Mouse (Mus musculus): ENCODE measurements around the gene Adgrl2.

- TF ChIP-seq POLR2A (IDR thresholded peaks at IDR 0.05; ENCODE audit: borderline replicate concordance, control insufficient read depth, low read depth, low read length) (no peak), CTCF (IDR thresholded peaks at IDR 0.05; ENCODE audit: control insufficient read depth, insufficient read depth, low read length) (no peak)
Measured at GRCm38 (mm10) chr3:148998661-148999060, 8.3 kb upstream of the Adgrl2 start.

Measured in bone marrow, adult 2 months (tissue).